Mouse (Mus musculus): ENCODE data around the gene Miga2.
A peak's percentile ranks its signal among the peaks of the same experiment; 100 is the strongest.

Miga2 gene

GRCm38 (mm10) chr2:30363773-30364650 lies at the start of gene Miga2:
Miga2 (plus strand) TSS chr2:30364233.
- DNase-seq (ENCODE audit: low read depth, low spot score) = peak; percentile 99

GRCm38 (mm10) chr2:30316136-30316535 lies 47.9 kb upstream of the Miga2 start:
- no peak for DNase-seq (ENCODE audit: low read depth, low spot score)

- DNase-seq (ENCODE audit: low read depth, low spot score) = no peak
Measured at GRCm38 (mm10) chr2:30316955-30317354, 47.1 kb upstream of the Miga2 start.

- DNase-seq (ENCODE audit: low read depth, low spot score) = no peak
Measured at GRCm38 (mm10) chr2:30319260-30319659, 44.8 kb upstream of the Miga2 start.

- DNase-seq (ENCODE audit: low read depth, low spot score) = no peak
Measured at GRCm38 (mm10) chr2:30323111-30323510, 40.9 kb upstream of the Miga2 start.

GRCm38 (mm10) chr2:30325296-30325695 lies 38.7 kb upstream of the Miga2 start:
- no peak for DNase-seq (ENCODE audit: low read depth, low spot score)

DNA sequence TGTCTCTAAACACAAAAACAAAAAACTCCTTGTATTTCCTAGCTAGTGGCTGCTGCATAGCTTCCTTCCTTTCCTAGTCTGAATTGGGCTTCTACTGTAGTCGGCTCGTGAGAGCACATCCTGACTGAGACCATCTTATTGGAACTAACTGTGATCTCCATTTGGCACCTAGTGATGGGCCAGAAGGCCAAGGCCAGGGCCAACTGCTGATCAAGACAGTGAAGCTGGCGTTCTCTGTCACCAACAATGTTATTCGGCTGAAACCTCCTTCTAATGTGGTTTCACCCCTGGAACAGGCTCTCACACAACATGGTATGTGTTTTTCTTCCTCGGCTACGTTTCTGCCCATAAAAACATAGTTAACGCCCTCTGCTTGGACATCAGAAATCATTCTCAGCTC lies 36.8 kb upstream of the Miga2 start:
- DNase-seq (ENCODE audit: low read depth, low spot score) = no peak

DNA sequence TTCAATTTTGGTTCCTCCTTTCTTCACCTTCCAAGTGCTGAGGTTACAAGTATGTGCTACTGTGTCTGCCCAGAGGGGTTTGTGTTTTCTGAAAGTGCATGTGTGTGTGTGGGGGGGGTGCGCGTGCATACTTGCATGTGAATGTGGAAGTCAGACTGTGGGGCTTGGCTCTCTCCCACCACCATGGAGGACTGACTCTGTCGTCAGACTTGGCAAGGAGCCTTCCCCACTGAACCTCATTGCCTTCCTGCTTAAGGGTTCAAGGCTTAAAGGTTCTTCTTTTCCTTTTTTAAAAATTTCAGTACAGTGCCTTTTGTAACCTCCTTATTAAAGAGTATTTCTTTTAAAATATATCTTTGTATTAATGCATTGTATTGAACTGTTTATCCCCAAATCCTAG lies 35.2 kb upstream of the Miga2 start:
- no peak for DNase-seq (ENCODE audit: low read depth, low spot score)

DNA sequence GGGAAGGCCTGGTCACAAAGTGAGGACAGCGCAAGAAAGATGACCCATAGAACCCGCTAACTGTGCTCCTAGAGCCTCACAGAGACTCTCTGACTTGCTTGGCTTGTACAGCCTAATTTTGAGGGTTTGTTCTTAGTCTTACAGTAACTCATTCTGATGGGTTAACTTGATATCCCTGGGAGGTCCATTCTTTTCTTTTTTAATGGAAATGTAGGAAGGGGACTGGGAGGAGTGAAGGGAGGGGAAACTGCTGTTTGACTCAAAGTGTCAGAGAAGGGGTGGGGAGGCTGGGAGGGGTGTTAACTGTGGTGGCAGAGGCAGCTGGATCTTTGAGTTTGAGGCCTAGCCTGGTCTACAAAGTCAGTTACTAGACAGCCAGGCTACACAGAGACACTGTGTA lies 28.7 kb upstream of the Miga2 start:
- DNase-seq (ENCODE audit: low read depth, low spot score) = no peak

DNA sequence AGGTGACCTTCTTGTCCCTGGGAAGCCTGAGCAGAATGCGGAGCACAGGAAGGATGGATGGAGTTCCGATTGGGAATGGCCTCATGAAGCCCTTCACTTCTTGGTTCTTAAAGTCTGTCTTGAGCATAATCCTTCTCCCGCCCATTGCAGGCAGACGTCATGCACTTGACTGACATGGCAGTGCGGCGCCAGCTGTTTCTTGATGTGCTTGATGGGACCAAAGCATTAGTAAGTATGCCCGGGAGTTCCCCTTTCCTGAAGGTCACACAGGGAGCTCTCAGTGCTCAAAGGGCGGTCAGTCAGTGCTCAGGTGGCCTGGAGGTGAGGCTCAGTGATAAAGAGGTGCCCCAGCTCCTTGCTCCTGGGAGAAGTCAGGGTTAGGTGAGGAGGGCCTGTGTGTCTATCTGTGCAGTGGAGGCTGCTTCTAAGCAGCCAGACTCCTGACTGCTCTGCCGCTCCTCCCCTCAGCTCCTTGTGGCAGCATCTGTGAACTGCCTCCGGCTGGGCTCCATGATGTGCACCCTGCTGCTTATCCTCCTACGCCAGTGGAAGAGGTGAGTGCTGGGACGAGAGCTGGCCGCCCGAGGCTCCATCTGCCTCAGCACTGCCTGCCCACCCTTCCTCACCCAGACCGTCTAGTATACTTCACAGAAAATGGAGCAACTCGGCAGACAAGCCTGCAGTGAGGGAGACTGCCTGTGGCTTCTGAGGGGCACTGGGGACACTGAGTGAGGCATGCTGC lies 27.7 kb upstream of the Miga2 start:
- no peak for DNase-seq (ENCODE audit: low read depth, low spot score)

- DNase-seq (ENCODE audit: low read depth, low spot score) = no peak
Measured at GRCm38 (mm10) chr2:30337179-30337578, 26.9 kb upstream of the Miga2 start.

DNA sequence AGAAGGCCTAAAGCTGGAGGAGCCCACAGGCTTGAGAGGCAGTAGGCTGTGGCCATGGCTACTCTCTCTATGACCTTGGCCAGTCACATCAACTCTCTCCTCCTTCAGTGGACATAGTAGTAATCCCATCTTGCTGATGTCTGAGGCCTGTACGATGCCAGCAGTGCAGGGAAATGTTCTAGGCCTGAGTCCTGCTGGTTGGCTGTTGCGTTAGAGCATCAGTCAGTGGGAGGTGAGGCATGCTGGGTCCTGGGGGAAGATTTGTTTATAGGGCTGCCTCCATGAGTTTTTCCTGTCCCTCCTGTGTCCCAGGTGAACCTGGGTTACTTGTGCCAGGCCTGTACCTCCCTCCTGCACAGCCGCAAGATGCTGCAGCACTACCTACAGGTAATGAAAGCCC lies 22.0 kb upstream of the Miga2 start:
- no peak for DNase-seq (ENCODE audit: low read depth, low spot score)

GRCm38 (mm10) chr2:30342544-30342943 lies 21.5 kb upstream of the Miga2 start:
- no peak for DNase-seq (ENCODE audit: low read depth, low spot score)

GRCm38 (mm10) chr2:30343601-30344137 lies 20.4 kb upstream of the Miga2 start:
- DNase-seq (ENCODE audit: low read depth, low spot score) = no peak

GRCm38 (mm10) chr2:30345971-30346676 lies 17.9 kb upstream of the Miga2 start:
- no peak for DNase-seq (ENCODE audit: low read depth, low spot score)

- no peak for DNase-seq (ENCODE audit: low read depth, low spot score)
Measured at GRCm38 (mm10) chr2:30349196-30349595, 14.8 kb upstream of the Miga2 start.

DNA sequence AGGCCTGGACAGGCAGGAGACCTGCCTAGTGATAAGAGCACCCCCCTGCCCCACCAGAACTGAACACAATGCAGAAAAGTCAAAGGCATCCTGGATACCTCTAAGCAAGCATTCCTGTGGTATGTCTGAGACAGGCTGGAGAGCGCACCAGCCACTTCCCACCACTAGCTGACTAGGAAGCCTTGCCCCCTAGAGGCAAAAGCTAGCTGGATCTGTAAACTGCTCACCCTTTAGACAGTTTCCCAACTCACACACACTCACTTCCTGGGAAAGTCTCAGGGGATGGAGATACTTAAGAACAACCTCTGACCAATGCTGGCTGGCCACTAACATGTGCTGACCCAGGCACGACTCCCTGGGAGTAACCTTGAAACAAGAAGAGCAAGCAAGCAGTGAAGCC lies 12.9 kb upstream of the Miga2 start:
- no peak for DNase-seq (ENCODE audit: low read depth, low spot score)

DNA sequence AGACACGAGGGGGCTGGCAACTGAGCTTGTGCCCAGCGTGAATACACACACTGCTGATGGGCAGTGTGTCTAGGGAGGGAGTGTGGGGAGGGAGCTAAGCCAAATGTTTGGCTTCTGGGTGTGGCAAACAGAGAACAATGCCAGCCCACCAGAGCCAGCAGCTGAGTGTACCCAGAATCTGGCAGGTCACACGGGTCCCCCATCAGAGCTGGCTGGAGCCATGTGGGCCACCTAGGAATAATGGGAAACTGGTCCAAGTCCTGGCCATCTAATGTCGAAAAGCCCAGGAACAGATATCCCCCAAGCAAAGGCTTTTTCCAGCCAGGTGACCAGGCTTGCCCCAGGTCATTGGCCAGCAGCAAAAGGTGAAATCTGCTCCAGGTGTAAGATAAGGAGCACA lies 8.2 kb upstream of the Miga2 start:
- no peak for DNase-seq (ENCODE audit: low read depth, low spot score)

- DNase-seq (ENCODE audit: low read depth, low spot score) = no peak
Measured at GRCm38 (mm10) chr2:30356266-30356665, 7.8 kb upstream of the Miga2 start.

GRCm38 (mm10) chr2:30356906-30357305 lies 7.1 kb upstream of the Miga2 start:
- no peak for DNase-seq (ENCODE audit: low read depth, low spot score)

- DNase-seq (ENCODE audit: low read depth, low spot score) = no peak
Measured at GRCm38 (mm10) chr2:30357552-30358510, 6.2 kb upstream of the Miga2 start.
